Mouse (Mus musculus): ENCODE data around the gene Lnpep. TPM values are rescaled to one million over a fixed set of nuclear protein-coding genes. Genes with fewer than 3 reads are reported as not detected.

Lnpep gene
- polyA plus RNA-seq, 1 experiment: 11.0 TPM

- 57% methylated on average over 3 of the region's 3 CpGs for WGBS
Observed at GRCm38 (mm10) chr17:17567071-17567470, 57.8 kb downstream of the Lnpep start.

GRCm38 (mm10) chr17:17548958-17549357 lies 75.9 kb downstream of the Lnpep start:
- TF ChIP-seq CTCF (conservative IDR thresholded peaks at IDR 0.05; ENCODE audit: insufficient read depth, insufficient read length, low read depth, low read length): no peak
- TF ChIP-seq POLR2A (IDR thresholded peaks at IDR 0.05; ENCODE audit: low read depth, low read length): no peak
- DNase-seq: no peak
- H3K27me3 ChIP-seq (replicated peaks; ENCODE audit: control insufficient read depth, insufficient read depth, low read length): no peaks in the 10 kb centered on the region
- H3K36me3 ChIP-seq (ENCODE audit: control insufficient read depth, insufficient read depth, low read length): peaks cover 5% of the 10 kb centered on the region
- no peak overlapping the region for H3K27ac ChIP-seq (ENCODE audit: insufficient read depth, low read depth, low read length)
- H3K4me1 ChIP-seq (ENCODE audit: control insufficient read depth, insufficient read depth, low read length): no peaks in the 10 kb centered on the region
- WGBS: 86% methylated on average over 3 of the region's 3 CpGs
- H3K4me3 ChIP-seq (ENCODE audit: insufficient read depth, low read depth, low read length): no peak overlapping the region

More at GRCm38 (mm10) chr17:17567071-17567470, 57.8 kb downstream of the Lnpep start:
- no peak for TF ChIP-seq CTCF (conservative IDR thresholded peaks at IDR 0.05; ENCODE audit: insufficient read depth, insufficient read length, low read depth, low read length)
- TF ChIP-seq POLR2A (IDR thresholded peaks at IDR 0.05; ENCODE audit: low read depth, low read length): no peak
- peak; percentile 53 for DNase-seq
- Histone ChIP-seq H3K4me1 (ENCODE audit: control insufficient read depth, insufficient read depth, low read length) (no peaks in the 10 kb centered on the region), H3K27me3 (replicated peaks; ENCODE audit: control insufficient read depth, insufficient read depth, low read length) (no peaks in the 10 kb centered on the region), H3K36me3 (ENCODE audit: control insufficient read depth, insufficient read depth, low read length) (peaks cover 6% of the 10 kb centered on the region; the same call in 1 of the 2 replicates), H3K4me3 (ENCODE audit: insufficient read depth, low read depth, low read length) (no peak overlapping the region), H3K27ac (ENCODE audit: insufficient read depth, low read depth, low read length) (no peak overlapping the region)

DNA sequence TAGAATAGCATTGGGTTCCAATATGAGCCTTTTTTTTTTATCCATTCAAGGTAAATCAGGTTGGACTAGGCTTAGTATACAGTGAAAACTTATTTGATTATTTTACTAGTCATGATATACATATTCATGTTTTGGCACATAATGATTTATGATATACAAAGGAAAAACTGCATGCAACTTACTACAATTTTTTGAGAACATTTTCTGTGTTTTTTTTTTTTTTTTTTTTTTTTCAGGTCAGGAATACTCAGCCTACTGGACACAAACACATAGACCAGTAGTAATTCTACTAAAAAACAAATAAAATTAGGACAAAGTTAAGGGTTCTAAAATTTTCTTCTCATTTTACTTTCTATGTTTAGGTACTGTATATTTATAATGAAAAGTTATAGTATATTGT lies 93.5 kb downstream of the Lnpep start:
- Histone ChIP-seq H3K27me3 (replicated peaks; ENCODE audit: control insufficient read depth, insufficient read depth, low read length) (no peaks in the 10 kb centered on the region), H3K27ac (ENCODE audit: insufficient read depth, low read depth, low read length) (no peak overlapping the region), H3K4me1 (ENCODE audit: control insufficient read depth, insufficient read depth, low read length) (no peaks in the 10 kb centered on the region), H3K36me3 (ENCODE audit: control insufficient read depth, insufficient read depth, low read length) (peaks cover 9% of the 10 kb centered on the region; the same call in 1 of the 2 replicates), H3K4me3 (ENCODE audit: insufficient read depth, low read depth, low read length) (no peak overlapping the region)
- DNase-seq: no peak
- TF ChIP-seq CTCF (conservative IDR thresholded peaks at IDR 0.05; ENCODE audit: insufficient read depth, insufficient read length, low read depth, low read length): no peak
- no peak for TF ChIP-seq POLR2A (IDR thresholded peaks at IDR 0.05; ENCODE audit: low read depth, low read length)

GRCm38 (mm10) chr17:17516384-17517016 lies 108.3 kb downstream of the Lnpep start:
- H3K27ac ChIP-seq (ENCODE audit: insufficient read depth, low read depth, low read length): no peak overlapping the region
- DNase-seq: no peak
- no peak overlapping the region for H3K4me3 ChIP-seq (ENCODE audit: insufficient read depth, low read depth, low read length)
- TF ChIP-seq CTCF (conservative IDR thresholded peaks at IDR 0.05; ENCODE audit: insufficient read depth, insufficient read length, low read depth, low read length) (no peak), POLR2A (IDR thresholded peaks at IDR 0.05; ENCODE audit: low read depth, low read length) (no peak)
- WGBS: 61% methylated on average over 4 of the region's 4 CpGs
- H3K4me1 ChIP-seq (ENCODE audit: control insufficient read depth, insufficient read depth, low read length): no peaks in the 10 kb centered on the region
- H3K27me3 ChIP-seq (replicated peaks; ENCODE audit: control insufficient read depth, insufficient read depth, low read length): no peaks in the 10 kb centered on the region
- H3K36me3 ChIP-seq (ENCODE audit: control insufficient read depth, insufficient read depth, low read length): no peaks in the 10 kb centered on the region

DNA sequence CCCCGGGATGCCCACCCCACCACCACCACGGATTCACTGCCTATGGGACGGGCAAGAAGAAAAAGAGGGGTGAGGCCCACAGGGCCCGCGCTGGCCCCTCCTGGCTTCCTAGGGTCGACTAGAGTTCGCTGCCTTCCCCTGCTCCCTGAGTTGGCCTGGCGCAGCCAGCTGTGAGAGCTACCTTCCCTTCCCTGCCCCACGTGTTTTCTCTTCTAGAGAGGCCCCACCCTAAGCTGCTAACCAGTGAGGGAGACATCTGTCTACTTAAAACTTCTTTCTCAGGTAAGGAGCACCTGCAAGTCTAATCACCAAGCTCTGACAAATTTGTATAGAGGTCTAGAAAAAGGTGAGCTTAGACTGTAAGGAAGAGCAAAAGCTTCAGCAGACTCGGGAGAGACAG lies 118.2 kb downstream of the Lnpep start:
- H3K27ac ChIP-seq (ENCODE audit: insufficient read depth, low read depth, low read length): no peak overlapping the region
- DNase-seq: no peak
- TF ChIP-seq POLR2A (IDR thresholded peaks at IDR 0.05; ENCODE audit: low read depth, low read length): no peak
- no peak for TF ChIP-seq CTCF (conservative IDR thresholded peaks at IDR 0.05; ENCODE audit: insufficient read depth, insufficient read length, low read depth, low read length)
- H3K36me3 ChIP-seq (ENCODE audit: control insufficient read depth, insufficient read depth, low read length): no peaks in the 10 kb centered on the region
- no peak overlapping the region for H3K4me3 ChIP-seq (ENCODE audit: insufficient read depth, low read depth, low read length)
- 93% methylated on average over 10 of the region's 10 CpGs for WGBS
- H3K4me1 ChIP-seq (ENCODE audit: control insufficient read depth, insufficient read depth, low read length): no peaks in the 10 kb centered on the region
- H3K27me3 ChIP-seq (replicated peaks; ENCODE audit: control insufficient read depth, insufficient read depth, low read length): no peaks in the 10 kb centered on the region

DNA sequence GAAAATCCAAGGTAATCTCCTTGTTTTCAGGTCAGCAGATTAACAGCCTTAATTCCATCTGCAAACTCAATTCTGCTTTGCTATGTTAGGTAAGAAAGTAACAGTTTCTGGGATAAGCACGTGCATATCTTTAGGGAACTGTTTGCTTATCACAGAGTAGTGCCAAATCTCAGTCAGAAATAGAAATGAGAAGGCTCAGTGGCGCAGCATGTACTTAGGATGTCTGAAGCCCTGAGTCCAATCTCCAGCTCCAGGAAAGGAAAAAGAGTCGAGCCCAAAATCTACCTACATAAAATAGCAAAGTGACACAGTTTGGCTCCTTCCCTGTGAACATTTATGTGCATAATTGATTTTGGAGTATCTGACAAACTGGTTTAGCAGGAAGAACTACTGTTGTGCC lies 125.6 kb downstream of the Lnpep start:
- 53% methylated on average over 3 of the region's 3 CpGs for WGBS

DNA sequence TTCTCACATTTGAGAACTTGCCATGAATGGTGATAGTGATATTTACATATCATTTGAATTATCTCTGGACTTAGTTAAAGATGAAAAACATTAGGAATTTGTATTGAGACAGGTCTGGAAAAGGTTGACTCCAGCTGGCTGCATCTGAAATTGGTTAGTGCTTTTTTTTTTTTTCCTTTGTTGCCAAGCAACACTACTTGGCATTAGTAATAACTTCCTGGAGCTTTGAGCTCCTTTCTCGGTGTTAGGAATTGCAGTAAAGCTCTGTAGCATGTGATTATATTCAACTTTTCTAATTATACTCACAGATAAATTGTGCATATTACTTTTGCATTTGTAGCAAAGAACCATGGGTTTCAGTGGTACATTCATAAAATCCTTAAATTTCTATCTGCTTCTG lies 126.0 kb downstream of the Lnpep start:
- Histone ChIP-seq H3K36me3 (ENCODE audit: control insufficient read depth, insufficient read depth, low read length) (no peaks in the 10 kb centered on the region), H3K27ac (ENCODE audit: insufficient read depth, low read depth, low read length) (no peak overlapping the region), H3K4me3 (ENCODE audit: insufficient read depth, low read depth, low read length) (no peak overlapping the region), H3K27me3 (replicated peaks; ENCODE audit: control insufficient read depth, insufficient read depth, low read length) (no peaks in the 10 kb centered on the region), H3K4me1 (ENCODE audit: control insufficient read depth, insufficient read depth, low read length) (no peaks in the 10 kb centered on the region)
- 17% methylated on average over 1 of the region's 1 CpGs for WGBS
- peak; percentile 24 for DNase-seq
- TF ChIP-seq CTCF (conservative IDR thresholded peaks at IDR 0.05; ENCODE audit: insufficient read depth, insufficient read length, low read depth, low read length) (no peak), POLR2A (IDR thresholded peaks at IDR 0.05; ENCODE audit: low read depth, low read length) (no peak)

More for the DNA sequence above, 125.6 kb downstream of the Lnpep start:
- H3K4me1 ChIP-seq (ENCODE audit: control insufficient read depth, insufficient read depth, low read length): no peaks in the 10 kb centered on the region
- TF ChIP-seq CTCF (conservative IDR thresholded peaks at IDR 0.05; ENCODE audit: insufficient read depth, insufficient read length, low read depth, low read length): no peak
- TF ChIP-seq POLR2A (IDR thresholded peaks at IDR 0.05; ENCODE audit: low read depth, low read length): no peak
- H3K36me3 ChIP-seq (ENCODE audit: control insufficient read depth, insufficient read depth, low read length): no peaks in the 10 kb centered on the region
- H3K27ac ChIP-seq (ENCODE audit: insufficient read depth, low read depth, low read length): peak overlapping the region; percentile 38; the same call in 1 of the 2 replicates
- H3K27me3 ChIP-seq (replicated peaks; ENCODE audit: control insufficient read depth, insufficient read depth, low read length): no peaks in the 10 kb centered on the region
- DNase-seq: no peak
- H3K4me3 ChIP-seq (ENCODE audit: insufficient read depth, low read depth, low read length): no peak overlapping the region
